In the genomic region with DNA sequence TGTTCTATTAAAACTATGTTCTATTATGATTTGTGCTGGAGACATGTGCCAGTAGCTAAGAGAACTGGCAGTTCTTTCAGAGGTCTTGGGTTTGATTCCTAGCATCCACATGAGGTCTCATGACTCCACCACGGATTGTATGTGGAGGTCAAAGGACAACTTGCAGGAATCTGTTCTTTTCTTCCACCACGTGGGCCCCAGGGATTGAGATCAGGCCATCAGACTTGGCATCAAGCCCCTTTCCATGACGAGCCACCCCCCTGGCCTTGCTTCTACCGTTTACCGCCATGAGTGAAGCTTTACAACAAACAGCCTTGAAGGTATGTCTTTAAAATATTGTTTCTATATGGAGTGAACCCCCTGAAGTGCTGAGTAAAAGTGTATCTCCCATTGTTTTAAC, we compare ENCODE assay signal across 26 mouse cellular contexts.
"Had no signal": no experiment of that assay in that cellular context is flagged by ENCODE, and none has a peak within 500 bp of the region (broad histone marks: within the 10 kb centered on the region; RNA-seq: fewer than 3 reads in every experiment).

No protein-coding gene starts in this region.

- H3K4me1 ChIP-seq: intestine, embryonic 15.5 days; limb, embryonic 12.5 days; liver, embryonic 13.5 days had no signal

- DNase-seq: gastrocnemius, adult 2 months; gastrocnemius, postnatal 10 days; gastrocnemius, postnatal 25 days; heart, adult 2 months; heart, postnatal 36 days; kidney, adult 18-20 months; kidney, adult 8-10 months; kidney, postnatal 10 days; kidney, postnatal 25 days; kidney, postnatal 4 days; liver; liver, embryonic 13.5 days had no signal

- H3K27ac ChIP-seq: gastrocnemius, adult 2 months; hindbrain, embryonic 10.5 days; hindbrain, embryonic 12.5 days; hindbrain, embryonic 14.5 days; intestine, embryonic 15.5 days; layer of hippocampus, adult 2 months; left cerebral cortex, adult 2 months; limb, embryonic 10.5 days; limb, embryonic 12.5 days; liver, embryonic 13.5 days had no signal

- H3K4me3 ChIP-seq: gastrocnemius, adult 2 months; heart, adult 2 months; heart, embryonic 13.5 days; hindbrain, embryonic 10.5 days; hindbrain, embryonic 12.5 days; intestine, embryonic 15.5 days; layer of hippocampus, adult 2 months; left cerebral cortex, adult 2 months; limb, embryonic 10.5 days; limb, embryonic 12.5 days; liver, embryonic 13.5 days had no signal

- H3K36me3 ChIP-seq: heart, embryonic 13.5 days; hindbrain, embryonic 10.5 days; hindbrain, embryonic 12.5 days; intestine, embryonic 15.5 days; limb, embryonic 10.5 days; limb, embryonic 12.5 days; liver, embryonic 13.5 days had no signal

- ATAC-seq: hindbrain, embryonic 16.5 days; inflammation-experienced regulatory T-cells, adult 6 months; intestine, embryonic 15.5 days; intestine, postnatal 0 days had no signal

- H3K4me2 ChIP-seq: heart, embryonic 11.5 days; heart, embryonic 13.5 days; hindbrain, embryonic 12.5 days; hindbrain, embryonic 14.5 days; intestine, embryonic 15.5 days; limb, embryonic 12.5 days; liver, embryonic 11.5 days; liver, embryonic 13.5 days had no signal

- H3K9ac ChIP-seq: heart, embryonic 13.5 days; hindbrain, embryonic 12.5 days; hindbrain, embryonic 14.5 days; intestine, embryonic 15.5 days; limb, embryonic 12.5 days; liver, embryonic 13.5 days had no signal

- H3K27me3 ChIP-seq: heart, embryonic 13.5 days; hindbrain, embryonic 12.5 days; intestine, embryonic 15.5 days; limb, embryonic 12.5 days; liver, embryonic 13.5 days had no signal

- H3K9me3 ChIP-seq: heart, embryonic 13.5 days; intestine, embryonic 15.5 days; limb, embryonic 10.5 days; liver, embryonic 13.5 days had no signal
